Mouse (Mus musculus) hindbrain, embryonic 11.5 days (tissue): Measurements from ENCODE around the gene Adamts3. TPM values are rescaled to one million over a fixed set of nuclear protein-coding genes. Genes with fewer than 3 reads are reported as not detected.

Source experiments
- ATAC-seq: fragments of 200-750 bp; cut with Nextera tagmentation; 2 replicates; pipeline ENCODE4 v1.8.0; 2017; ENCODE audit warnings: mild to moderate bottlenecking, moderate TSS enrichment, moderate library complexity; ENCODE audit not compliant: low FRiP score
- DNase-seq: peaks from one replicate; pipeline ENCODE4 v3.0.0-alpha.2; 2015; ENCODE audit warnings: low spot score
- H3K27ac ChIP-seq: fragments of 300-500 bp; sonication (generic); 2 replicates; pipeline ENCODE4 v1.5.1; 2014; ENCODE audit warnings: mild to moderate bottlenecking, low read depth, low read length
- H3K27me3 ChIP-seq: fragments of 300-500 bp; sonication (generic); 2 replicates; pipeline ENCODE4 v1.6.1; 2014; ENCODE audit warnings: mild to moderate bottlenecking, low read length, moderate library complexity, mixed read lengths; ENCODE audit not compliant: control insufficient read depth, insufficient read depth
- H3K36me3 ChIP-seq: fragments of 300-500 bp; sonication (generic); 2 replicates; pipeline ENCODE4 v1.6.1; 2014; ENCODE audit warnings: mild to moderate bottlenecking, low read length, moderate library complexity, mixed read lengths; ENCODE audit not compliant: control insufficient read depth, insufficient read depth
- H3K4me1 ChIP-seq: fragments of 300-500 bp; sonication (generic); replicated peaks from 2 replicates; pipeline ENCODE4 v1.6.1; 2014; ENCODE audit warnings: low read length, mixed read lengths; ENCODE audit not compliant: control insufficient read depth, insufficient read depth
- H3K4me2 ChIP-seq: fragments of 300-500 bp; sonication (generic); replicated peaks from 2 replicates; pipeline ENCODE4 v1.6.1; 2014; ENCODE audit warnings: mild to moderate bottlenecking, low read depth, low read length
- H3K4me3 ChIP-seq: fragments of 300-500 bp; sonication (generic); 2 replicates; pipeline ENCODE4 v1.5.1; 2014; ENCODE audit warnings: low read depth, low read length
- H3K9ac ChIP-seq: fragments of 300-500 bp; sonication (generic); 2 replicates; pipeline ENCODE4 v1.6.1; 2014; ENCODE audit warnings: low read depth, low read length
- H3K9me3 ChIP-seq: fragments of 300-500 bp; sonication (generic); 2 replicates; pipeline ENCODE4 v1.6.1; 2016; ENCODE audit warnings: low read length; ENCODE audit not compliant: control insufficient read depth
- WGBS: fragments of 180-500 bp; shearing (Covaris S2); extraction: QIAGEN DNeasy Blood & Tissue Kit; methylation state at CpG from one replicate; pipeline ENCODE4 v1.1.7; 2014; 5-methylcytosine and 5-hydroxymethylcytosine counted together
- polyA plus RNA-seq: library from polyadenylated mRNA; unstranded; fragments of >200 nt; fragmentation: Nextera tagmentation; extraction: Ambion mirVana; gene quantifications from 2 replicates; pipeline ENCODE4 v1.2.1, GENCODE M21; 2014

Gene Adamts3
- polyA plus RNA-seq, 1 experiment from 2014 or later, result 4.2 TPM

GRCm38 (mm10) chr5:89711116-89711859, 171.8 kb downstream of the Adamts3 start:
- no peaks in the 10 kb centered on the region for H3K9me3 ChIP-seq
- H3K36me3 ChIP-seq, result no peaks in the 10 kb centered on the region
- no peaks in the 10 kb centered on the region for H3K4me1 ChIP-seq
- no peaks in the 10 kb centered on the region for H3K27me3 ChIP-seq
- ATAC-seq (no peak), DNase-seq (no peak)
- no peak overlapping the region for H3K9ac ChIP-seq
- 86% methylated on average over 7 of the region's 7 CpGs for WGBS
- no peak overlapping the region for H3K27ac ChIP-seq
- H3K4me3 ChIP-seq, result no peak overlapping the region
- no peak overlapping the region for H3K4me2 ChIP-seq

GRCm38 (mm10) chr5:89709459-89709858, 173.7 kb downstream of the Adamts3 start:
- no peak for ATAC-seq
- no peak overlapping the region for H3K27ac ChIP-seq

GRCm38 (mm10) chr5:89704264-89704663, 178.9 kb downstream of the Adamts3 start:
- Histone ChIP-seq H3K36me3 (no peaks in the 10 kb centered on the region), H3K27me3 (no peaks in the 10 kb centered on the region), H3K9ac (no peak overlapping the region), H3K27ac (no peak overlapping the region), H3K4me2 (no peak overlapping the region), H3K4me3 (no peak overlapping the region), H3K4me1 (no peaks in the 10 kb centered on the region), H3K9me3 (no peaks in the 10 kb centered on the region)
- ATAC-seq (no peak), DNase-seq (no peak)
- WGBS, result 56% methylated on average over 1 of the region's 1 CpGs

More at GRCm38 (mm10) chr5:89709459-89709858, 173.7 kb downstream of the Adamts3 start:
- Histone ChIP-seq H3K9ac (no peak overlapping the region), H3K4me2 (no peak overlapping the region), H3K27me3 (no peaks in the 10 kb centered on the region), H3K4me1 (no peaks in the 10 kb centered on the region), H3K9me3 (no peaks in the 10 kb centered on the region), H3K4me3 (no peak overlapping the region), H3K36me3 (no peaks in the 10 kb centered on the region)
- WGBS, result 66% methylated on average over 4 of the region's 4 CpGs
- DNase-seq, result no peak

GRCm38 (mm10) chr5:89701241-89702007, 181.7 kb downstream of the Adamts3 start:
- no peak overlapping the region for H3K4me2 ChIP-seq
- no peaks in the 10 kb centered on the region for H3K27me3 ChIP-seq
- H3K4me3 ChIP-seq, result no peak overlapping the region
- H3K36me3 ChIP-seq, result no peaks in the 10 kb centered on the region
- H3K9me3 ChIP-seq, result no peaks in the 10 kb centered on the region
- no peak overlapping the region for H3K27ac ChIP-seq
- H3K4me1 ChIP-seq, result no peaks in the 10 kb centered on the region
- no peak overlapping the region for H3K9ac ChIP-seq
- DNase-seq, result no peak
- no peak; the same call in 1 of the 2 replicates for ATAC-seq
- WGBS, result 90% methylated on average over 9 of the region's 9 CpGs

GRCm38 (mm10) chr5:89687826-89688225, 195.3 kb downstream of the Adamts3 start:
- H3K9ac ChIP-seq, result no peak overlapping the region
- H3K9me3 ChIP-seq, result no peaks in the 10 kb centered on the region
- WGBS, result 87% methylated on average over 1 of the region's 1 CpGs
- ATAC-seq (no peak), DNase-seq (no peak)
- H3K27ac ChIP-seq, result no peak overlapping the region
- H3K27me3 ChIP-seq, result no peaks in the 10 kb centered on the region
- H3K36me3 ChIP-seq, result no peaks in the 10 kb centered on the region
- no peak overlapping the region for H3K4me3 ChIP-seq
- no peaks in the 10 kb centered on the region for H3K4me1 ChIP-seq
- no peak overlapping the region for H3K4me2 ChIP-seq

GRCm38 (mm10) chr5:89679871-89680536, 203.1 kb downstream of the Adamts3 start:
- no peak overlapping the region for H3K27ac ChIP-seq
- H3K4me2 ChIP-seq, result no peak overlapping the region
- H3K9me3 ChIP-seq, result no peaks in the 10 kb centered on the region
- no peak overlapping the region for H3K9ac ChIP-seq
- peak; percentile 83 for DNase-seq
- no peak overlapping the region for H3K4me3 ChIP-seq
- no peaks in the 10 kb centered on the region for H3K4me1 ChIP-seq
- no peaks in the 10 kb centered on the region for H3K27me3 ChIP-seq
- 76% methylated on average over 5 of the region's 5 CpGs for WGBS
- H3K36me3 ChIP-seq, result no peaks in the 10 kb centered on the region
- no peak for ATAC-seq

GRCm38 (mm10) chr5:89678148-89678547, 205.0 kb downstream of the Adamts3 start:
- ATAC-seq, result no peak
- 92% methylated on average over 4 of the region's 4 CpGs for WGBS
- Histone ChIP-seq H3K9me3 (no peaks in the 10 kb centered on the region), H3K27me3 (no peaks in the 10 kb centered on the region), H3K4me1 (no peaks in the 10 kb centered on the region), H3K27ac (no peak overlapping the region), H3K36me3 (no peaks in the 10 kb centered on the region), H3K4me3 (no peak overlapping the region), H3K4me2 (no peak overlapping the region), H3K9ac (no peak overlapping the region)
- no peak for DNase-seq

- DNase-seq, result no peak
- no peaks in the 10 kb centered on the region for H3K4me1 ChIP-seq
- H3K9me3 ChIP-seq, result no peaks in the 10 kb centered on the region
- H3K4me2 ChIP-seq, result no peak overlapping the region
- H3K27me3 ChIP-seq, result no peaks in the 10 kb centered on the region
- H3K4me3 ChIP-seq, result no peak overlapping the region
- no peak for ATAC-seq
- no peak overlapping the region for H3K27ac ChIP-seq
- 79% methylated on average over 9 of the region's 9 CpGs for WGBS
- H3K36me3 ChIP-seq, result no peaks in the 10 kb centered on the region
- H3K9ac ChIP-seq, result no peak overlapping the region
These were observed 208.9 kb downstream of the Adamts3 start for GRCm38 (mm10) chr5:89674066-89674848.
